Mouse (Mus musculus): ENCODE data around the gene Pias1.

- TF ChIP-seq CTCF (conservative IDR thresholded peaks at IDR 0.05; ENCODE audit: insufficient read depth, insufficient read length, low read depth, low read length) (no peak), POLR2A (IDR thresholded peaks at IDR 0.05; ENCODE audit: low read depth, low read length) (no peak)
Observed at GRCm38 (mm10) chr9:62851571-62851970, 136.2 kb downstream of the Pias1 start.
